Mouse (Mus musculus) cerebellum, adult 8-10 months (tissue): Measurements from ENCODE around the gene Triobp.
A peak's percentile ranks its signal among the peaks of the same experiment; 100 is the strongest.
"Not testable (repeated sequence)": the region's sequence is repeated elsewhere in the genome, so short reads cannot be mapped to it uniquely, and the experiment has no call there.

ENCODE experiments used
- DNase-seq: peaks from one replicate; pipeline ENCODE4 v3.0.0; 2022

Triobp gene

GRCm38 (mm10) chr15:79003079-79003478 lies 55.6 kb downstream of the Triobp start:
- DNase-seq = no peak

DNA sequence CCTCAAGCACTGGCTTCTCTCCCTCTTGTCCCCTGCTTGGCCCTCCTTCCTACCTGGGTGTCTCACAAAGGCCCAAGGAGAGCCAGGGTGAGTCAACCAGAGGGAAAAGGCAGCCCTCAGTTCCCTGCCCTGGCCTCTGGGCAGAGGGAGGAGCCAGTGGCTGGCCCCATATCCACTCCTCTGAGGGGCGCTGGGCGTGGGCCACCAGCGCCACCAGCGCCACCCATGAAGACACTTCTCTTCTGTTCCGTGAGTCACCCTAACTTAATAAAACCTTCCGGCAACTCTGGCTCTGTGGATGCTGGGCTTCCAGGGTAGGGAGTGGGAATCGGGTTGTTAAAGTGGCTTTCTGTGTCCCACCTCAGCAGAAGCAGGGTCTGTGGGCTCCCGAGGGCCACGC lies 58.1 kb downstream of the Triobp start:
- no peak for DNase-seq

DNA sequence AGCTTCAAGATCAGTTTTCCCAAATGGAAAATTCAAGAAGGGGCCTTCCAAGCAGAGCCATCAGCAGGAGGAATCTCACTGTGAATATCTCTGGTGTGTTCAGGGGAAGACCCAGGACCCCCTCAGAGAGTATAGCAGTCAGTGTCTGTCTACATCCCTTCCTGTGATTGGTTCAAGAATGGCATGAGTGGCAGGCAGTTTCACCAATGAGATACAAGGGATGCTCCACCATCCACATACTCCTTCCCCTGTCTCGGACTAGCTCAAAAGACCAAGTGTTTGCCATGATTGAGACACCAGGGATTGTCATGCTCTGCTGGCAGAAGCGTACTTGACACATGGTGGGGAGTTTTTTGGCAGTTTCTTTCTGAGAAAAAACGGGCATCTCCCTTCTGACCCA lies 59.1 kb downstream of the Triobp start:
- DNase-seq = no peak

DNA sequence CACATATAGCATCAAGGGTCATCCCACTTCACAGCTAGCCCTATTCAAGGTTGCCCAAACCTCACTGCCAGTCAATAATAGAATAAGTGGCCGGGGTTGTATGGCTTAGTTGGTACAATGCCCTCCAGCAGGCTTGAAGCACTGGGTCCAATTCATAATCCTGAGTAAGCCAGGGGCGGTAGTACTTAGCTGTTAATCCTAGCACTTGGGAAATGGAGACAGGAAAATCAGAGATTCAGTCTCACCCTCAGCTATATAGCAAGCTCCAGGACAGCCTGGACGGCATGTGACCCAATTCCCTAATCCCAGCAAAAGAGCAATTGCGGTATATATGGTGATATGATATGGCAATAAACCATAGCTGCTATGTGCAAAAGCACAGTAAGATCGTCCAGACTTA lies 59.5 kb downstream of the Triobp start:
- no peak for DNase-seq

GRCm38 (mm10) chr15:79007836-79008235 lies 60.3 kb downstream of the Triobp start:
- not testable (repeated sequence) for DNase-seq

- DNase-seq = no peak
Measured at GRCm38 (mm10) chr15:79009734-79010133, 62.2 kb downstream of the Triobp start.

- no peak for DNase-seq
Measured at GRCm38 (mm10) chr15:79011550-79011949, 64.0 kb downstream of the Triobp start.

- no peak for DNase-seq
Measured at GRCm38 (mm10) chr15:79013382-79013781, 65.9 kb downstream of the Triobp start.

- no peak for DNase-seq
Measured at GRCm38 (mm10) chr15:79018191-79018590, 70.7 kb downstream of the Triobp start.

DNA sequence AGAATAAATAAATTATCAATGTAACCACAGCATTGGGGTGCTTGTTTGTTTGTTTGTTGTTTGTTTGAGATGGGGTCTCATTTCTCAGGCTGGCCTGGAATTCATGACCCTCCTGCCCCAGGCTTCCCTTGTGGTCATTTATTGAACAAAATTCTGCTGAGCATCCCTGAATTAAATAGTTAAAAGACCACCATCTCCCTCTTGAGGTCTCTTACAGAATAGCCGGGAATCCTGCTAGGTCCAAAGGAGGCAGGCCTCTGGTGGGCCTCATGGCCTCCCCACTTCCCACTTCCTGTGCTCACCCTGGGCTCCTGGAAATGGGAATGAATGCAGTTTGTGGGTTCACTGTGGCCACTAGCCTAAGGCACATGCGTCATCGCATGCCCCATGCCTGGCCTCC lies 71.4 kb downstream of the Triobp start:
- no peak for DNase-seq

- DNase-seq = no peak
Measured at GRCm38 (mm10) chr15:79022671-79023230, 75.2 kb downstream of the Triobp start.

DNA sequence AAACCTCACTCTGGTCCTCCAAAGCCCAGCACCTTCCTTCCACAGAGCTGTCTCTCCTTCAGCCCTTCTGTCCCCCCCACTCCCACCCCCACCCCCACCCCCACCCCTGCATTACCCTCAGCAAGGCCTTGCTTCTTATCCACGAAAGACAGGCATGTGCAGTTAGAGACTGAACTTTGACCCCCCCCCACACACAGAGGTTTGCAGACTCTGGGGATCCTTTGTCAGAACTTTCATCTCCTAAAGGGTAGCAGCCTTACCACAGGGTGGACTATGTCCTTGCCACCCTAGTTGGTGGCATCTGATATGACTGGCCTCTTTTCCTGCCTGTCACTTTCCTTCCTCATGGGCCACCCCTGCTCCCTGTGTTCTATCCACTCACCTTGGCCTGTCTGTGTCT lies 75.8 kb downstream of the Triobp start:
- no peak for DNase-seq

DNA sequence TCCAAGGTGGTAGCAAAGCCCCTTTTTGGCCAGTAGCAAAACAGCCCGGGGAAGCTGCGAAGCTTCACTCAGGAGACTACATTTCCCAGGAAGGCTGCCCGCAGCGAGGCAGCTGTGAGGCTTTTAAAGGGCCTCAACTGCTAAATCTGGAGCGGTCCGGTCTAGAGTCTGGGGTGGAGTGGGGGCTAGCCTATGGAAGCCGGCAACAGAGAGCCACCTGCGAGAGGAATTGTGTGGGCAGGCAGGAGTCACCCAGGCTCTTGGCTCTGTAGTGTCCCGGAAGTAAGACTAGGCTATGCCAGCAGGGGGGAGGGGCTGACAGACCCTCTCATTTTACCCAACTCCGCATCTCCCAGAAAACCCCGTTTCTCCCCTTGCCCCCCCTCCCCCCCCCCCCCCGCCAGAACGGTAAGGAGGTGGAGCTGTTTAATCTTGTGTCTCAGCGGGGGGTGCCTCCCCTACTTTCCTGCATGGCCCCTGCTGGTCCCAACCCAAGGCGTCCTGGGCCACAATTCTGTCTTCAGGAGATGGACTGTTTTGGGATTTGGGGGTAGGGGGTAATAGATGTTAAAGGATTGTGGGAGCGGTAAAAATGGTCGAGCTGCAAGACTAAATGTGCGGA lies 78.3 kb downstream of the Triobp start:
- no peak for DNase-seq

GRCm38 (mm10) chr15:79026511-79027290 lies 79.2 kb downstream of the Triobp start:
- DNase-seq = peak; percentile 47

DNA sequence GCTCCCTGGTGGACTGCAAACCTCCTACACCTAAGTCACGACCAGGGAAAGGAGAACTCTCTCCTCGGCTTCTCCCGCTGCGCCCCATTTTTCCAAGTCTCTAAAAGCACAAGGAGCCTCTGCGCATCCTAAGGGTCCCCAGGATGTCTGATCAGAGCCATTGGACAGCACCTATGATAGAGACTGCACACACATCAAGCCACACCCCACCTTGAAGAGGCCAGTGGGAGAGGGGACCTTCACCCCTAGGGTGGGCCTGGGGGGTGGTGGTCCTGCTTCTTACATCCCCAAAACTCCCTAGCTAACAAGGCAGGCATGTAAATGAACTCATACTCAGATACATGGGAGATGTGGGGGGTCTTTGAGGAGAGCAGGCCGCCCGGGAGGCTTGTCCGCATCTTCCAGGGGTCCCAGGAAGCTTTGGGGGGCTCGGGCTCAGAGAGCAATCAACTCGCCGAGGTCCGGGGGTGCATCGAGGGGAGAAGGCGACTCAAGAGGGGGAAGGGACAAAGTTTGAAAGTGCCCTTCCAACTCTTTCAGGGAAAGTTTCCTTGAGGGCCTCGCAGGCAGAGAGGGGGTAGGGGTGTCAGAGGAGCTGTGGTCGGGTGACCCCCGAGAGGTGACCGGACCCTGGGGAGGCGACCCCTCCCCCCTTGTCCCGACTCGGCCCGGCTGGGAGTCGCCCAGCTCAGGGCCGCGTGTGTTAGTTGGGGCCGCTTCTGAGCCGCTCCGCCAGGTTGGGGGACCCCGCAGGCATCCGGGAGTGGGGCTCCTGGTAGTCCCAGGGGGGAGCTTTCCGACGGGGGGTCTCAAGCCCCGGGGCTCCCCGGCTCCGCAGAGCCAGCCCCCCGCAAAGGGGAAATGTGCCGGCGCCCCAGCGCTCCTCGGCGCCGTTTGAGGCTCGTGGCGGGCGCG lies 80.0 kb downstream of the Triobp start:
- peak; percentile 63 for DNase-seq

GRCm38 (mm10) chr15:79028237-79028738 lies 80.8 kb downstream of the Triobp start, which contains the start of gene H1f0:
H1f0 (plus strand) TSS chr15:79028450.
- peak; percentile 95 for DNase-seq

DNA sequence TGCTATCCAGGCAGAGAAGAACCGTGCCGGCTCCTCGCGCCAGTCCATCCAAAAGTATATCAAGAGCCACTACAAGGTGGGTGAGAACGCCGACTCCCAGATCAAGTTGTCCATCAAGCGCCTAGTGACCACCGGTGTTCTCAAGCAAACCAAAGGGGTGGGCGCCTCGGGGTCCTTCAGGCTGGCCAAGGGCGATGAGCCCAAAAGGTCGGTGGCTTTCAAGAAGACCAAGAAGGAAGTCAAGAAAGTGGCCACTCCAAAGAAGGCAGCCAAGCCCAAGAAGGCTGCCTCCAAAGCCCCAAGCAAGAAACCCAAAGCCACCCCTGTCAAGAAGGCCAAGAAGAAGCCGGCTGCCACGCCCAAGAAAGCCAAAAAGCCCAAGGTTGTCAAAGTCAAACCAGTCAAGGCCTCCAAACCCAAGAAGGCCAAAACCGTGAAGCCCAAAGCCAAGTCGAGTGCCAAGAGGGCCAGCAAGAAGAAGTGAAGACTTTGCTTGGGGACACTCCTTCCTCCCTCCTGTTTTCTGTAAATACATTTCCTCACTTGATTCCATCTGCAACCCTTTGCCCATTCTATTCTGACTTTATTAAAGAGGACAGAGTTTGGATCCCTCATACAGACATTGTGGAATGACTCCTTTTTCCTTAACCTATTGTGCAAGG lies 81.4 kb downstream of the Triobp start:
- no peak for DNase-seq

DNA sequence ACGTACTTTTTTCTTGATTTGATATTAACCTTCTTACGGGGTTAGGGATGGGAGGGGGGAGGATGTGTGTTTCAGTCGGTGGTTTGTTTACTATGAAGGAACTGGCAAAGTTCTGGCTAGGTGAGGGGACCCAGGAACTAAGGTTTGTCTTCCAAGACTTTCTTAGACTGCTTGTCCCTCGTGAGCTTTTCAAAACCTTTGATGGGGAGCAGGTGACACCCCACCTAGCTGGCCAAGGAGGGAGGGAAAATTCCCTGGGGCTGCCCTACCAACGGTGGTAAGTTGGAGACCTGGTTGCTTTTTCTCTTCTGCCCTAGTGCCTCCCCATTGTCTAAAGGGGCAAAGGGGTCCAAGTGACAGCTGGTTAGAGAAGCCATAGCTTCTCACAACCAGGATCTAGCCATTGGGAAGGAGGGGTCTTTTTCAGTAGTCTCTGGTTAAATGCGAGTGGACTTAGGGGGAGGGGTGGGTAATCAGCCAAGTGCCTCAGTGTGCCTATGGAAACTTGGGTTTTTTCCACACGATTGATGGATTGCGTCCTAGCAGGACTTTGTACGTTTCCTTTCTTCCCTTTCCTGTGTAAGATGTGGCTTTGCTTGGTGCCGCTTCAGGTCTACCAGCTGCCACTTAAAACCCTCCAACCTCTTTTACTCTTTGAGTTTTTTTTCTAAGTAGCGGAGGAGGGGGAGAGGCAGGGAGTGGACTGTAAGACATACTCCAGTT lies 82.2 kb downstream of the Triobp start:
- no peak for DNase-seq

DNA sequence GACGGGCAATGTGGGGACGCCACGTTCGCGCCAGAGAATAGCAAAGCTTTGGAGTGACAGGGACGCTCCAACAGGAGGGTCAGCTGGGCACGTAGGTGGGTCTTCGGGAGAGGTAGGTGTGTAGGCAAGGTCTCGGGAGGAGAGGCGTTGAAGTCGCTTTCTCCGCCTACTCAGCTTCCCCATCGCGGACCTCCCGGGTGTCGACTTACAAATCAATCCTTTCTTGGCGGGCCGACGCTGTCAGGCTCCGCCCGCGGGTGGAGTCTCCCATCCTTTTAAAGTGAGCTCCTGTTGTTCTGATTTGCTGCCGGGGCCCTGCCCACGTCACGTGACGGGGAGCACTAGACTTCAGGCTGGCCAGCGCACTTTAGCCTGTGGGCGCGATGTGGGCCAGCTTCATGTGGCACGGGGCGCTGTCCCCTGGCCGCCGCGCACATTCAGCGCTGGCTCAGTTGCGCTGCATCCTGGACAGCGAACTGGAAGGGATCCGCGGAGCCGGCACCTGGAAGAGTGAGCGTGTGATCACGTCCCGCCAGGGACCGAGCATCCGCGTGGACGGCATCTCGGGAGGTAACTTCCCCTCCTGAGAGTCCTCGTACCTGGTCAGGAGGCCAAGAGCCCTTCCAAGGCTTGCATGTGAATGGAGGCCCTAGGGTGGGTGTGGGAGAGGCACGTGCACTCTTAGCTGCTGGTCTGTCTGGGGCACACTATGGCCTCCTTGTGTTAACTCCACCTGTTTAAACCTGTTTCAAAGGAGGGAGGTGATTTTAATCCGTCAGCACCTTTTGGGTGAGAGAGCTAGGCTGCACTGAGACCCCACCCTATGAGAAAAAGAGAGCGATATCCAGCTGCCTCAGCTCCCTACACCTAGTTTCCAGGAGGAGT lies 83.3 kb downstream of the Triobp start:
- DNase-seq = peak; percentile 83

GRCm38 (mm10) chr15:79031908-79032307 lies 84.4 kb downstream of the Triobp start:
- DNase-seq = not testable (repeated sequence)
